Mouse (Mus musculus): ENCODE data around the gene Thbd.

The Thbd gene

DNA sequence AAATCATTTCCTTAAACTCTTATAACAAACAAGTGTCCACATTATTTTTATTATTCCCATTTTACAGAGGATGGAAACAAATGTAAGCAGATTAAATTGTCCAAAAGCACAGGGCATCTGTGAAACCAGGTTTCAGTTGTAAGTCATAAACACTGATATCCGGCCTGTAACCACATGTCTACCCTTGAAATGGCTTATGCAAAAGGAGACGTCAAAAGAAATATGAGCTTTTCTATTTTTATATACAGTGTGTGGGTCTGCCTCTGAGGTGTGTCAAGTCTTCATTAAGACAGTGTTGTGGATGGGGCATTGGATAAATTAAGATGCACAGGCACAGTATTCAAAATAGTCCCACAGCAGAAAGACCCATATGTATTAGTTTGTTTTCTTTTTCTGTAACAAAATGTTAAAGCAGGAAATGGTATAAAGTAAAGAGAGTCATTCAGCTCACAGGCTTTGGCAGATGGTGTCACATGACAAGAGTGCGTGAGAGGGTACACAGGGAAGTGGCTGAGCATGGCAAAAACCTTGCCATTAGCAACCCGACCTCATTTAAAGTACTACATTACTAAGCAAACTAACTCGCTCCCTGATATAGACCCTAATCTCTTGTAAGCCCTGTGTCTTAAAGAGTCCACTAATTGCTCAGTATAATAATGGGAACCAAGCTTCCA lies 17.9 kb upstream of the Thbd start:
- no peak for DNase-seq (ENCODE audit: low spot score in 2 of 2)

DNA sequence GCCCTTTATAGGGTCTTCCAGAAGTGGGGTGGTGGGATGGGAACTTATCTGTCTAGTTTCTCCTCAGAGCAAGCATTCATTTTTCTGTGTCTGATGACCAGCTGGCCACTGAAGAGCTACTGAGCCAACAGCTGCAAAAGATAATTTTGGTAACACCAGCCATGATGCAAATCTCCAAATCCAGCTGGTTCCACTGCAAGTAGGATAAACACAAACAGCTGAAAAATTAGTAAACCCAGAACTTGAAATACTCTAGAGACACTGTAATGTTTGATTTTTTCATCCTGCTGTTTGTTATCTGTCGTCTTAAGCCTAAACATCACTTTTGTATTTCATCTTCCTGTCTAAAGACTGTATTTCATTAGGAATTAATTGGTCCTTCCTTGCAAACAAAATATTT lies 13.7 kb upstream of the Thbd start:
- DNase-seq (ENCODE audit: low spot score in 2 of 2), result no peak

DNA sequence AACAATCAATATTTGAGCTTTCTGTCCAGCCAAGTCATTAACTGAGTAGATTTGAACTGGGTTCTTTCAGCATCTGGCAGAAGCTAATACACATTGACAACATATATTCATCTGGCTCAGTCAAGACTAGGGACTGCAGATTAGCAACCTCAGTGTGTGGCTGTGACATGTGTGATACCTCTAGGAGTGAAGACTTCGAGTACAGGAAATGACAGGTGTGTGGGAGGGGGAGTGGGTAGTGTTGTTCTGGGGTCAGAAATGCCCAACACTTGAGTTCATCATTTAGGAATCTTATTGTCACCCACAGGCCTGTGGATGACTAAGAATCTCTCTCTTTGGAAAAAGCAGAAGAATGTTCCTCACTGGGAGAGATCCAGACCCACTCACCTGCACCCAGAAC lies 13.1 kb upstream of the Thbd start:
- DNase-seq (ENCODE audit: low spot score in 2 of 2), result no peak

DNA sequence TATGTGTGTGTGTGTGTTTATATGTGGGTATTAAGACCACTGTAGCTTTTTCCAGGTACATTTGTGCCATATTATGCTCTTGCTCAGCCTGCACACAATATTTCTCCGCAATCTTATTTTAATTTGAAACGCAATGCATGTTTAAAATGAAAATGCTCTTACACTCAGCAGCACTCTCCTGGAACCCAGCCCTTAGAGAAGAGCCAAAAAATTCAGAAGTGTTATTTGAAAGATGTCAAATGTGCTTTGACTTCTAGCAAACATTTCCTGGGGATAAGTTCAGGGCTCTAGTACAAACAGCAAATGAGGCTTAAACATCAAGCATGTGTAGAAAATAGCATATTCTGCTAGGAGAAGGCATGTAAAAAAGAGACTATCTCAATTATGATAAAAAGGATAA lies 11.8 kb upstream of the Thbd start:
- no peak for DNase-seq (ENCODE audit: low spot score in 2 of 2)

DNA sequence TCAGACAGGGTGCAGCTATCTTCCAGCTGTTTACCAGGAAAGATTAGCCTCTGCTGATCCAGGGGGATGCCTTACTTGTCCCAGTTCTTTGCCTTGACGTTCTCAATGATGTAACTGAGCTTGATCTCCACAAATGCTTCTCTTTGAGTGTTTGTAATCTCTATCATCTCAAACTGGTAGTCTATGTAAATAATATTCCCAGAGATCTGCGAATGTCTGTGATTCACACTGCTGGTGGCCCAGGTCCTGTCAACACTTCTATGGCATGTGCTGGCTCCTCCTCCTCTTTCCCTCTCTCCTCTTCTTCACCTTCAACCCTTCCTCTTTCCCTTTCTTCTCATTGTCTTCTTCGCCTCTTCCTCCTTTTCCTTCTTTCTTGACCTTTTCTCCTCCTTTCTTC lies 11.2 kb upstream of the Thbd start:
- DNase-seq (ENCODE audit: low spot score in 2 of 2), result no peak

DNA sequence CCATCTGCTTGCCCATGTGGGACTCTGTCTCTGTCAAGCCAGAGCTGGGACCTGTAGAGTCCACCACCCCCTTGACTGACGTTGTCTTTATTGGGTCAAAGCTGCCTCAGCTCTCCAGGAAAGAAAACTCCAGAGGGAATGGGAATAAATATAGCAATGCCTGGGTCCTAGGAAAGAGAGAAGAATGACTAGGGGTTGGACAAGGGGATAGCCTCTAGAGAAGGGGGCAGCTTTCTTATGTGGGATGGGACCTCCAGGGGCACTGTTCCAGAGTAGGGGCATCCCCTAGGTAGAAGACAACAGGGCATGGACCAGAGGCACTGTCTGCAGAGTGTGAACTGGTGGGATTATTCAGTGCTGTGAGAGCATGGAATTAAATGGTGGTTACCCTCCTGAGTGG lies 1.8 kb upstream of the Thbd start:
- DNase-seq (ENCODE audit: low spot score in 2 of 2), result no peak

DNA sequence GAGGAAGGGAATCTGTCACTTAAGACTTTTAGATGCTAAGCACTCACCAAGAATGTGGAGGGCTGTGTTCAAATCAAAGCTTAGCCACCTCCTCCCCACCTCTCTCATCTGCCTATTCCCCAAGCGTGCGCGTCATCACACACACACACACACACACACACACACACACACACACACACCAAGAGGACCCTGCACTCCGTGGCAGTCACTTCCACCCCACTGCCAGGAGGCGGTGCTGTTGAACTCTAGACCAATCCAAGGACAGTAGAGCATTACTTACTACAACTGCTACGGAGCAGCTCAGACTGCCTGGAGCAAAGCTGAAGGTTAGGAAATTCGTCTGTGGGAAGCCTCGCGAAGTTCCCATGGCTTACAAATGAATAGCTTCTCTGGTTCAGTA lies 1.2 kb upstream of the Thbd start:
- peak; percentile 59 to 78 for DNase-seq (ENCODE audit: low spot score in 2 of 2)

DNA sequence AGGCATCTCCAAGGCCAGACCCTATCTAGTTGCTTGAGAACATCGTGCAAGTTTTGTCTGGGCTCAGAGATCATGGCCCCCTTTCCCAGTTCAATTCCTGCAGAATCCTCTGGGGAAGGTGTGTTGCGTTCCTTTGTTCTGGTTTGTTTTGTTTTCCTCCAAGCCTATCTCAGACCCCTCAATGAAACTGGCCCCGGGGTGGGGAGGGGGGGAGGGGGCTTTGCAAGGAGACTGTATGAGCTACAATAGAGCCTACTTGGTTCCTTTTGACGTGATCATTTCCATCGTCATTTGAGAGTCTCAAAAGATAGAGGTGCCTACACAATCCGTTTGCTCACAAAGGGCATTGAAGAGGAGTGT lies 753 bp upstream of the Thbd start:
- DNase-seq (ENCODE audit: low spot score in 2 of 2), result no peak

DNA sequence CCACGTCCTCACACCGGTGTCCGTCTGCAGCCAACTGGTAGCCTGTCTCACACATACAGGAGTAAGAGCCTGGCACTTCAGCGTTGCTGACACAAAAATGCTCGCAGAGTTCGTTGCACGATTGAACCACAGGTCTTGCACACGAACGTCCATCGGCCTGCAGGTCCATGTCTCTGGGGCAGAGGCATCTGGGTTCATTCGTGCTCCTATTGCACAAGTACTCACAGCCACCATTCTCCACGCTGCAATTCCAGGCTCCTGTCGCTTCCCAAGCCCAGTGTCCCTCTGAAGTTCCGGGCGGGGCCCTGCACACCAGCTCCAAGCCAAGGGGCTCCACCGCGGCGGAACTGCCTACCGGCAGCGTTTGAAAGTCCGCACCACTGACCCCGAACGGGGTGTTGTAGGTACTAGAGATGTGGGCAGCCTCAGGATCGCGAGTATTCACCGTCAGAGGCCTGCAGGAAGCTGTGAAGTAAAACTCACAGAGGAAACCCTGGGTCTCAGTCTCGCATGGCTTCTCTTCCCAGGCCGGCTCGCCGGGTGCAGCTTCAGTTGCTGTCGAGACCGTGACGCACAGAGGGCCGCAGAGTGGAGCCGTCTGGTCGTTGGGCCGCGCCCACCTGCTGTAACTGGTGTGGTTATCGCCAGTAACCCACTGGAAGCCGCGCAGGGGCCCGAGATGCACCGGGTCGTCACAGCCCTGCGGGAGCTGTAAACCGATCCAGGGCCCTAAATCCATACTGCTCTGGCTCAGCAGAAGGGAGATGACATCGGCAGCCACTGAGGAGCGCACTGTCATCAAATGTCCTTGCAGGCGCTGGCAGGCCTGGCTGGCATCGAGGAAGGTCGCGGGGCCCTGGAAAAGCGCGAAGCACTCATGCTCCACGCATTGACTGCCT lies 768 bp downstream of the Thbd start:
- peak in 1 of 2 experiments; percentile 28 for DNase-seq (ENCODE audit: low spot score in 2 of 2)

DNA sequence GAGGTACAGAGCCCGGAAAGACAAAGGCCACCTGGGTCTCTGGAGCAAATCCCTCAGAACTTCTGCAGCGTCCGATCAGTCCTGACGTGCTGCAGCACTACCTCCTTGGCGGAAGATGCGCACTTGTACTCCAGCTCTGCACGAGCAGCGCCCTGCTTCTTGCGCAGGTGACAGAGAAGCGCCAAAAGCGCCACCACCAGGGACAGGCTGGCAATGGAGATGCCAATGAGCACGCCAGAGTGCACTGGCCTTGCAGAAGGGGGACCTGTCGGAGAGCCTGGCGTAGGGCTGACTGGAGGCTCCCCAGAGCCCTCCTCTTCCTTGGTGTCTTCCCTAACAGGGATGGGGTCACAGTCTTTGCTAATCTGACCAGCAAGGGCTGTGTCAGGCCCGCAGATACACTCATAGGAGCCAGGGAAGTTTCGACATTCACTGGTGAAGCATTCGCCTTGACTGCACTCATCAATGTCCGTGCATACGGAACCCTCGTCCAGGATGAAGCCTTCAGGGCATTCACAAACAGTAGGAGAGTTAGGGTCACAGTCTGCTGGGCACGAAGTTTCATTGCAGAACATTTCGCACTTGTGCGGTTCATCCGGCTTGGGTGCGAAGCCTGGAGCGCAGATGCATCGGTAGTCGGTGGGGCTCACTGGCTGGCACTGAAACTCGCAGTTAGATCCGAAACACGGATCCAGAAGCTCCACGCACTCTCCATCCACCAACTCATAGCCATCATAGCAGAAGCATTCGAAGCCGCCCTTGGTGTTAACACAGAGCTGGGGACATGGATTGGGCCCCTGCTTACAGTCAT lies 1.6 kb downstream of the Thbd start:
- peak; percentile 37 to 54 for DNase-seq (ENCODE audit: low spot score in 2 of 2)

DNA sequence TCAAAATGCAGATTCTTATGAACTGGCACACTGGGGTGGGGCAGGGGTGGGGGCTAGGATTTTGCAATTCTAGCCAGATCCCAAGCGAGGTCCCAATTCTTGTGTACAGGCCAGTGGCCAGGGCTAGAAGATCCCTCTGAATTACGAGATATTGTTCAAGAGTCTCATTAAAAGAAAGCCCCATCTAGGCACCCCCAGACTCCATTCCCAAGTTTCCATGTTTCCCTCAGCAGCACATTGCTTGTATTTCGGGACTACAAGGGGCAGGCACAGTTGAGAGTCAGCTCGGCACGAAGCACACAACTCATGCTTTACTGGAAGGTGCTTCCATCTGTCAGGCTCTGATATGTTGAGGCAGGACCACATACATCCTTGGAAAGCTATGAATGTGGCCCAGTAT lies 3.1 kb downstream of the Thbd start:
- DNase-seq (ENCODE audit: low spot score in 2 of 2), result no peak

DNA sequence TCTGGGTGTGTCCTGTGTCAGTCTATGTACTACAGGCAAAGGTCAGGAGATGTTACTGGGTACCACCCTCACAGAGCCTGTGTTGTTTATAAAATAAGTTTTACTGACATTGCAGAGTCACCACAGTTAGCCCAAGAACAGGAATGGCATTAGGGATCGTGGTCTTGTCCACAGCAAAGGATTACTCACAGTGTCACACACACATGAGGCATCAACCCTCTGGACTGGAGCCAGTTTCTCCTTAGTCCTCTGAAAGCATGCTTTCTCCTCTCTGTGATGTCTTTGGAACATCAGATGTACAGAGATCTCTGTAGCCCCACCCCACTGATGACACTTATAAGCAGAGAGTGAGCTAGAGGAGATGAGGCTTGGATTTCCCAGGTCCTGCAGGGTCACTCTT lies 5.8 kb downstream of the Thbd start:
- DNase-seq (ENCODE audit: low spot score in 2 of 2), result no peak

DNA sequence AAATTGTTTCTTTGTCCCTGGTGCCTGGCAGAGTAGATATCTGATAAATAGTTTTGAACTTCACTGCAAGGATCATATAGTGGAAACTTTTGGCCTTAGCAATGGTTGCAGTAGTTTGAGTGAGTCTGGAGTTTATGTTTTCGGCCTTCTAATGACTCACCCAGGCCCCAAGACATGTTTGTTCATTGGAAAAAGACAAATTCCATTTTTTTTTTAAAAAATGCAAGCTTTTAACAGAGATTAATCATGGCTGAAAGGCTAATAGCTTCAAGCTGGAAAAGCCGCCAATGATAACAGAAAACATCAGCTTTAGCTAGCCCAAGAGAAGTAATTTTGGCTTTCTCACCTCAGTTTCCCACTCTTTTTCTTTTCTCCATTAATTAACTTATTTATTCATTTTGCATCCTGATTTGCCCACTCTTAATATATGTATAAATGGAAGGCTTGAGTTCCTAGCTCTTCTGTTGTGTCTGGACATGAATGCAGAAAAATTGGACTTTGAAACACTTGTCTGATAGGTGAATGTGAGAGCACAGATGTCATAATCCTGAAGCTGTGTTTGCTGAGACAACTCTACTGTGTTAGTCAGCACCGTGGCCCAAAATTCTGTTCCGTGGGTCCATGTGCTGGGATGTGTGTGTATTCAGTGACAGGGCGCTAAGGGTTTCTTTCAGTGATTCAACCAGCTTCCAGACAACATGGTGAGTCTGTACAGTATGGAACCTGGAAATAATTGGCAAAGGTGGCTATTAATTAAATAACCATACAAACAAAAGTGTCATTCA lies 8.9 kb downstream of the Thbd start:
- DNase-seq (ENCODE audit: low spot score in 2 of 2), result no peak

DNA sequence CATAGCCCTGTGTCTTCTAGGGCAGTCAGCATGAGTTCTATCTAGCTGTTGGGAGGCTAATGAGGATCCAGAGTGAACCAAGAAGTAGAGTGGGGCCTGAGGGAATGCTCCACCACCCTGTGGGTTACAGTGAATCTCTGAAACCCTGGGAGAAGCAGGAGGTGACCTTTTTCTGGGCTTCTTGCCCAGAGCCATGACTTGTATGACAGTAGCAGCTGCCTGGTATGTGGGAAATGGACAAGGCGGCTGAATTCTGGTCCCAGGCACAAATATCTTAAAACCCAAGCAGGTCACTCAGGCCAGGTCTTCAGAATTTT lies 10.2 kb downstream of the Thbd start:
- DNase-seq (ENCODE audit: low spot score in 2 of 2), result no peak

DNA sequence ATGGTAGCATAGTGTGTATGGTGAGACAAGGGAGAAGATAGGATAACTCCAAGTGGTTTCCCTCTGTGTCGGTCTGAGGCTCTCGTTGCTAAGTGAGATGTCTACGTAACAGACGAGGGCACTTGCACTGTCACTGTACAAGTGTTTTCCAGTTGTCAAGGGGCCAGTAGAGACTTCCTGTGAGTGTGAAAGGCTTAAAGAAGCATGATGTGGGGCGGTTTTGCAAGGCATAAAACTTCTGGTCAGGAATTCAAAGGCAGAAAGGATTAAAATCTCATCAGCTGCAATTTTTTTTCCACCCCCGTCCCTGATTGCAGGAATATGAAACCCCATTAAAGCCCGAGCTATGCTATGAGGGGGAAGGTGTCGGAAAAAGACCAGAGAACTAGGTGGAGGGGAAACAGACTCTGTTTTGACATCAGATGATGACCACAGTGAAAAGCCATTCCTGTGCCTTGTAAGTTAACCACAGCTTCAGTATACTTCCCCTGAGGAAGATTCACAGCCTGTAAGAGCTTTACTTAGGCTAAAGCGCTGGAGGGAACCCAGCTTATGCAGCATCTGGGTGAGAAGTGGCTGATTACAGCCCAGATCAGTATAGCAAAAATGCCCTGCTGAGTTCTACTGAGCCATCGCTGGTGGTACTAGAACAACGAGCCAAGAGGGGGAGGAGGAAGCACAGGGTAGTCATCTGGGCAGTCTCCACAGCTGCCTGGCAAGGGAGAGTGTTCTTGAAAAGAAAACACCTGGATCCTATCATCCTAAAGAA lies 10.8 kb downstream of the Thbd start:
- DNase-seq (ENCODE audit: low spot score in 2 of 2), result no peak

DNA sequence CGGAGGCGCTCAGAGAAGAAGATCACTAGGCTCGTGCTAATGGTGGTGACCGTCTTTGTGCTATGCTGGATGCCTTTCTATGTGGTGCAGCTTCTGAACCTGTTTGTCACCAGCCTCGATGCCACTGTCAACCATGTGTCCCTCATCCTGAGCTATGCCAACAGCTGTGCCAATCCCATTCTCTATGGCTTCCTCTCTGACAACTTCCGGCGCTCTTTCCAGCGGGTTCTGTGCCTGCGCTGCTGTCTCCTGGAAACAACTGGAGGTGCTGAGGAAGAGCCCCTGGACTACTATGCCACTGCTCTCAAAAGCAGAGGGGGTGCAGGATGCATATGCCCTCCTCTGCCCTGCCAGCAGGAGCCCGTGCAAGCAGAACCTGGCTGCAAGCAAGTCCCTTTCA lies 11.8 kb downstream of the Thbd start:
- no peak for DNase-seq (ENCODE audit: low spot score in 2 of 2)

DNA sequence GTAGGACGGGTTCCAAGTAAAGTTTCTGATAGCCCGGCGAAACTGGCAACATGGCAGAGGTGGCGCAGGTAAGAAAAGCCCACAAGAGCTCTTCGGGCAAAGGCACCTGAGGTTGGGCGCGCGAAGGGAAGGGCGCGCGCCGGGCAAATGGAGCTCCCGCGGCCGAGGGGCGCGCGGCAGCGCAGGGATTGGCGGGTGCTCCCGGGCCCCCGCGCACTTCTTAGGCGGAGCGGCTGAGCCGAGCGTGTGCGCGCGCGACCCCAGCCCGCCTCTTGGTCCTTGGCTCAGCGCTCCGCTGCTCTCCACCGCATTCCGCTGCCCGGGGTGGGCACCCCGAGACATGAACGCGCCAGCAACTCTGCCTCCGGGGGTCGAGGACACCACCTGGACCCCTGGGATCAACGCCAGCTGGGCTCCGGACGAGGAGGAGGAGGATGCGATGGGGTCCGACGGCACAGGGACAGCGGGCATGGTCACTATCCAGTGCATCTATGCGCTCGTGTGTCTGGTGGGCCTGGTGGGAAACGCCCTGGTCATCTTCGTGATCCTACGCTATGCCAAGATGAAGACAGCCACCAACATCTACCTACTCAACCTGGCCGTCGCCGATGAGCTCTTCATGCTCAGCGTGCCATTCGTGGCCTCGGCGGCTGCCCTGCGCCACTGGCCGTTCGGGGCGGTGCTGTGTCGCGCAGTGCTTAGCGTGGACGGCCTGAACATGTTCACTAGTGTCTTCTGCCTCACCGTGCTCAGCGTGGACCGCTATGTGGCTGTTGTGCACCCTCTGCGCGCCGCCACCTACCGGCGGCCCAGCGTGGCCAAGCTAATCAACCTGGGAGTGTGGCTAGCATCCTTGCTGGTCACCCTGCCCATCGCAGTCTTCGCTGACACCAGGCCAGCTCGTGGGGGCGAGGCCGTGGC lies 12.6 kb downstream of the Thbd start, which contains the start of gene Sstr4:
Gene Sstr4, plus strand, starts transcription at position 214 of the 921 bp plus-strand sequence.
- peak in 1 of 2 experiments; percentile 36 for DNase-seq (ENCODE audit: low spot score in 2 of 2)

DNA sequence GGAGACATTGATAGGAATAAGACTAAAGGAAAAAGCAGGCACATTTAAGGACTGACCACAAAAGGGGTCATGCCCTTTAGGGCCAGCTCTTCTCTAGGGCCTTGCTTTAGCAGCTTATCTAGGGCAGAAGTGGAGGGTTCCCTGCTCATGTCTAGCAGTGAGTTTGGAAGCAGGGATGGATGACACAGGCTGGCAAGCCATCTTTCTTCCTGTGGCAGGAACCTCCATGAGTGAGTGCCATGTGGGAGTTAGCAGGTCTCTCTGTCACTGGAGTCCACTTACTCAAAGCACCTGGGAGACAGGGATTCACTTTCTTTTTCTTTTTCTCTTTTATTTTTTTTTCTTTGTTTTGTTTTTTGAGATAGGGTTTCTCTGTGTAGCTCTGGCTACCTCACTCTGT lies 14.1 kb downstream of the Thbd start:
- no peak for DNase-seq (ENCODE audit: low spot score in 2 of 2)

DNA sequence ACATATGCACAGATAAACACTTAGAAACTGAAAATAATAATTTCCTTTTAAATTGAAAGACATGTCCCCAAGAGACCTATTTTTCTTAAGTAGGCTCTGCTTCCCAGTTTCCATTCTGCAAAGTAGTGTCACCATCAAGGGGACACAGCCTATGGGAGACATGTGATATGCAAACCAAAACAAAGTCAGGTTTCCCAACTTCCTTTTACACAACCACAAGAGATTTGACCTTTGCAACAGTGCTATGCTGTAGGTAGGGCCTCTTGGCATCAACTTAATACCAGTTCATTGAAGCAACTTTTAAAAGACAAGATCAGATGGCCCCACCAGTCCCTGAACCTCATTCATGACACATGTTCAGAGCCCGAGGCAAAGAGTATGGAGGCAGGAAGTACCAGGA lies 14.8 kb downstream of the Thbd start:
- DNase-seq (ENCODE audit: low spot score in 2 of 2), result no peak

All from spleen, postnatal 14 days (tissue).